Mouse (Mus musculus): ENCODE results near the gene Tecpr2. TPM values are rescaled to one million over a fixed set of nuclear protein-coding genes. Genes with fewer than 3 reads are reported as not detected.

Tecpr2 gene
- polyA plus RNA-seq, 1 experiment from 2014 or later: 5.7 TPM

DNA sequence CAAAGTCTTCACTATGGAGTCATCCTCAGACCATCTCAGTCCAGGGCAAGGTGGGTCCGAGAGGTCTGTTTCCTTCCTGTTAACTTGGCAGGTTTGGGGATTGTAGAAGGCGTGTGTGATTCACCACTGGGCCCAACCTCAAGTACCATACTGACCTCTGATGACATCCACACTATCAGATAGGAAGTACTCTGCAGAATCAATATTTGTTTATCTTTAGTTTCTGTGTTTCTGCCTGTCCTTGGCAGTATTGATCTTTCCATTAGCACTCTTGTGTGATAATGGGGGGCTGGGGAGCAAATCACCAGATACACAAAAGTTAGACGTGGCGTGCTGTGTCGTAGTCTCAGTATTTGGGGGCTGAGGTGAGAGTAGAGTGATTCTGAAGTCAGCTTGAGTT, 17.8 kb upstream of the Tecpr2 start:
- 94% methylated on average over 5 of the region's 5 CpGs for WGBS
- H3K27me3 ChIP-seq: no peaks in the 10 kb centered on the region
- no peak overlapping the region for H3K4me2 ChIP-seq (replicated peaks)
- no peak overlapping the region for H3K27ac ChIP-seq
- no peak overlapping the region for H3K9ac ChIP-seq
- no peaks in the 10 kb centered on the region for H3K9me3 ChIP-seq
- no peaks in the 10 kb centered on the region for H3K4me1 ChIP-seq
- peaks cover 93% of the 10 kb centered on the region for H3K36me3 ChIP-seq
- ATAC-seq (ENCODE audit: insufficient number of reproducible peaks, insufficient read depth, low FRiP score, low TSS enrichment): no peak
- no peak overlapping the region for H3K4me3 ChIP-seq

GRCm38 (mm10) chr12:110875351-110875750, 13.7 kb upstream of the Tecpr2 start:
- H3K9ac ChIP-seq: no peak overlapping the region
- H3K27ac ChIP-seq: no peak overlapping the region
- WGBS: 89% methylated on average over 2 of the region's 2 CpGs
- H3K9me3 ChIP-seq: no peaks in the 10 kb centered on the region
- H3K4me3 ChIP-seq: no peak overlapping the region
- H3K4me2 ChIP-seq (replicated peaks): no peak overlapping the region
- no peaks in the 10 kb centered on the region for H3K4me1 ChIP-seq
- peaks cover 86% of the 10 kb centered on the region for H3K36me3 ChIP-seq
- no peak for ATAC-seq (ENCODE audit: insufficient number of reproducible peaks, insufficient read depth, low FRiP score, low TSS enrichment)
- no peaks in the 10 kb centered on the region for H3K27me3 ChIP-seq

- no peak overlapping the region for H3K4me3 ChIP-seq
- H3K9me3 ChIP-seq: no peaks in the 10 kb centered on the region
- H3K27ac ChIP-seq: no peak overlapping the region
- H3K4me1 ChIP-seq: no peaks in the 10 kb centered on the region
- no peak overlapping the region for H3K4me2 ChIP-seq (replicated peaks)
- no peak overlapping the region for H3K9ac ChIP-seq
- H3K36me3 ChIP-seq: peaks cover 53% of the 10 kb centered on the region
- no peak for ATAC-seq (ENCODE audit: insufficient number of reproducible peaks, insufficient read depth, low FRiP score, low TSS enrichment)
- no peaks in the 10 kb centered on the region for H3K27me3 ChIP-seq
- 87% methylated on average over 7 of the region's 7 CpGs for WGBS
Observed at GRCm38 (mm10) chr12:110882291-110882690, 6.8 kb upstream of the Tecpr2 start.

DNA sequence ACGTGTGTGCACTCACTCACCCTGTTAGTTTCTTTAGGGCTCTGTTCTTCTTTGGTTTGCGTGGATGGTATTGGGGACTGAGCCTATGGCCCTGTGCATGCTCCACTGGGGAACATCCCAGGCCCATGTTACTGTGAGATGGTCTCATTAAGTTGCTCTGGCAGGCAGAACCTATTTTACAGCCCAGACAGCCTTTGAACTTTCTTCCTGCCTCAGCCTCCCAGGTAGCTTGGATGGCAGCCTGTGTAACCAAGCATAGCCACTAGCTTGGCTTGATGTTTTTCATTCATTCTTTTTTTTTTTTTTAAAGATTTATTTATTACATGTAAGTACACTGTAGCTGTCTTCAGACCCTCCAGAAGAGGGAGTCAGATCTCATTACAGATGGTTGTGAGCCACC, 3.8 kb upstream of the Tecpr2 start:
- Histone ChIP-seq H3K36me3 (peaks cover 31% of the 10 kb centered on the region), H3K27ac (no peak overlapping the region), H3K4me2 (replicated peaks) (no peak overlapping the region), H3K4me3 (no peak overlapping the region), H3K27me3 (no peaks in the 10 kb centered on the region), H3K4me1 (peaks cover 15% of the 10 kb centered on the region; the same call in 1 of the 2 replicates), H3K9me3 (no peaks in the 10 kb centered on the region), H3K9ac (no peak overlapping the region)
- no peak for ATAC-seq (ENCODE audit: insufficient number of reproducible peaks, insufficient read depth, low FRiP score, low TSS enrichment)
- 91% methylated on average over 2 of the region's 2 CpGs for WGBS

- no peak overlapping the region for H3K27ac ChIP-seq
Observed at GRCm38 (mm10) chr12:110888106-110888505, 958 bp upstream of the Tecpr2 start.

DNA sequence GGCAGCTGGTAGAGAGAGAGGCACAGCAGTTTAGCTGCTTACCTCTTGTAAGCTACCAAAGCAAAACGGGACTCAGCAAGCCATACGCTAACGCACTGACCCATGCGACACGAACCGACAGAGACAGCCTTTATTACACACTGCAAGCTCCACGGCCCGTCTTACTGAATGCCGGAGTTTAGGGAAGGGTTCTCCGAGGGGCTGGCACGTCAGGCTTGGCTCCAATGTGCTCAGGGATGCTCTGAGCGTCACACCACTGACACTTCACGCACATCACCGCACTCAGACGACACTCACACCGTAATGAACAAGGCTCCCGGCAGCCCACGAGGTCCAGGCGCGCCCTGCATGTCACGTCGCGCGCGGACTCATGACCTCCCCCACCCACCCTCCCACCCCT, 458 bp upstream of the Tecpr2 start:
- peak overlapping the region; percentile 75 for H3K9ac ChIP-seq
- H3K36me3 ChIP-seq: peaks cover 4% of the 10 kb centered on the region; the same call in 1 of the 2 replicates
- no peaks in the 10 kb centered on the region for H3K27me3 ChIP-seq
- H3K27ac ChIP-seq: no peak overlapping the region
- ATAC-seq (ENCODE audit: insufficient number of reproducible peaks, insufficient read depth, low FRiP score, low TSS enrichment): peak; percentile 19
- WGBS: under 1% methylated on average over 25 of the region's 25 CpGs
- peak overlapping the region; percentile 92 for H3K4me2 ChIP-seq (replicated peaks)
- H3K4me3 ChIP-seq: peak overlapping the region; percentile 73
- H3K4me1 ChIP-seq: peaks cover 17% of the 10 kb centered on the region; the same call in 1 of the 2 replicates
- H3K9me3 ChIP-seq: no peaks in the 10 kb centered on the region

More at GRCm38 (mm10) chr12:110888106-110888505, 958 bp upstream of the Tecpr2 start:
- Histone ChIP-seq H3K4me2 (replicated peaks) (peak overlapping the region; percentile 92), H3K27me3 (no peaks in the 10 kb centered on the region), H3K9ac (peak overlapping the region; percentile 75), H3K9me3 (no peaks in the 10 kb centered on the region), H3K36me3 (peaks cover 8% of the 10 kb centered on the region), H3K4me1 (peaks cover 17% of the 10 kb centered on the region; the same call in 1 of the 2 replicates), H3K4me3 (peak overlapping the region; percentile 73)
- 47% methylated on average over 12 of the region's 12 CpGs for WGBS
- no peak for ATAC-seq (ENCODE audit: insufficient number of reproducible peaks, insufficient read depth, low FRiP score, low TSS enrichment)

DNA sequence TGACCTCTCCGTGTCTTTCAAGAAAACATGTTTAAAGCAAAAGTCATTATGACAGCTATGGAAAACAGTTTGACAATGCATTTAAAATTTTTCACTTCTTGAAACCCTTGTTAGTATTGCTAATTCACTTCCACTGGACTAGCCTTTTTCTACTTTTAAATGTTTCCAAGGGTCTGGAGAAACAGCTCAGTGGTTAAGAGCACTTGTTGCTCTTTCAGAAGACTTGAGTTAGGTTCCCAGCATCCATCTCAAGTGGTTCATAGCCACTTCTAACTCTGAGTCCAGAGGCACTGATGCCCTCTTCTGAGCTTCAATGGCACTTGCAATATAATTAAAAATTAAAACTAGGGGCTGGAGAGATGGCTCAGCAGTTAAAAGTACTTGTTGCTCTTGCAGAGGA, 2.8 kb downstream of the Tecpr2 start:
- no peak for ATAC-seq (ENCODE audit: insufficient number of reproducible peaks, insufficient read depth, low FRiP score, low TSS enrichment)
- Histone ChIP-seq H3K27ac (no peak overlapping the region), H3K27me3 (no peaks in the 10 kb centered on the region), H3K36me3 (no peaks in the 10 kb centered on the region), H3K4me1 (peaks cover 21% of the 10 kb centered on the region; the same call in 1 of the 2 replicates), H3K4me2 (replicated peaks) (no peak overlapping the region), H3K9me3 (no peaks in the 10 kb centered on the region), H3K4me3 (no peak overlapping the region), H3K9ac (no peak overlapping the region)
- WGBS: 89% methylated on average over 1 of the region's 1 CpGs

- Histone ChIP-seq H3K9me3 (no peaks in the 10 kb centered on the region), H3K9ac (no peak overlapping the region), H3K36me3 (no peaks in the 10 kb centered on the region), H3K27me3 (no peaks in the 10 kb centered on the region), H3K4me3 (no peak overlapping the region), H3K27ac (no peak overlapping the region), H3K4me1 (no peaks in the 10 kb centered on the region), H3K4me2 (replicated peaks) (no peak overlapping the region)
- no peak for ATAC-seq (ENCODE audit: insufficient number of reproducible peaks, insufficient read depth, low FRiP score, low TSS enrichment)
- WGBS: 80% methylated on average over 4 of the region's 4 CpGs
Observed at GRCm38 (mm10) chr12:110902106-110902505, 13.0 kb downstream of the Tecpr2 start.

GRCm38 (mm10) chr12:110903536-110903935, 14.5 kb downstream of the Tecpr2 start:
- H3K9me3 ChIP-seq: no peaks in the 10 kb centered on the region
- H3K36me3 ChIP-seq: no peaks in the 10 kb centered on the region
- no peak for ATAC-seq (ENCODE audit: insufficient number of reproducible peaks, insufficient read depth, low FRiP score, low TSS enrichment)
- 92% methylated on average over 2 of the region's 2 CpGs for WGBS
- H3K27me3 ChIP-seq: no peaks in the 10 kb centered on the region
- H3K27ac ChIP-seq: no peak overlapping the region
- H3K4me3 ChIP-seq: no peak overlapping the region
- no peak overlapping the region for H3K4me2 ChIP-seq (replicated peaks)
- no peak overlapping the region for H3K9ac ChIP-seq
- no peaks in the 10 kb centered on the region for H3K4me1 ChIP-seq

DNA sequence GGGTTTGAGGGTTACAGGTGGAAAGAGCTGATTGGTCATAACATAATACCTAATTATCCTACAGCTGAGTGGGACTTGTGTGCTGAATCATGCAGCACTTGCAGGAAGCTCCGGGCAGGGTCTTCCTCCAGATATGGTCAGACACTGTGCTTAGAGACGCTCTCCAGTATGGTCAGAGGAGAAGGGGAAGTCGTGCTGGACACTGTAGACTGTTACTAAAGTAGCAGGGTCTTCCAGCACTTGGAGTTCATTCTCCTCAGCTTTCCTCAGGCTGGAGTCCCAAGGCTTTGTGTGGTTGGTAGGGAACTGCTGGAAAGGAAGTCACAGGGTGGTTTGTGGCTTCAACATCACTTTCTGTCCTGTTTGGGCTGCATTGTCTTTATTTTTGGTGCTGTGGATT, 18.8 kb downstream of the Tecpr2 start:
- ATAC-seq (ENCODE audit: insufficient number of reproducible peaks, insufficient read depth, low FRiP score, low TSS enrichment): no peak
- no peaks in the 10 kb centered on the region for H3K27me3 ChIP-seq
- H3K36me3 ChIP-seq: 0 out of 2 replicates have a peak, but pooled peaks cover 2% of the 10 kb centered on the region
- H3K4me2 ChIP-seq (replicated peaks): no peak overlapping the region
- 73% methylated on average over 3 of the region's 3 CpGs for WGBS
- no peak overlapping the region for H3K27ac ChIP-seq
- no peak overlapping the region for H3K4me3 ChIP-seq
- H3K9me3 ChIP-seq: no peaks in the 10 kb centered on the region
- H3K9ac ChIP-seq: no peak overlapping the region
- no peaks in the 10 kb centered on the region for H3K4me1 ChIP-seq

DNA sequence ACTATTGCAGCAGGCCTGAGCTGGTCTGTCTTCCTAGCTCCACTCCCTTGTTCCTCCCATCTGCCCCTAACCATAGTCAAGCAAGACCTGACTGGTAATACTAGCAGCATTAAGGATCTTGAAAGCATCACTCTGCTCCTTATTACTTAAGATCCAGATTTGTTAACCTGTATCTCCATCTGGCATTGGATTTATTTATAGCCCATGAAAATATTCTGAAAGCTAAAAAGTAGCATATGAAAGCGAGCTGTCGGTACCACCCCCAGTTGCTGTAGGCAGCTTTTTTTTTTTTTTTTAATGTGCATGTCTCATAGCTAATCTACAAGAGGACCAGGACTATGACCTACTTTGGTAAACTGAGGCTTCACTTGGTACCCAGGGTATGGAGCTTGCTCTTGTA, 20.9 kb downstream of the Tecpr2 start:
- H3K27ac ChIP-seq: no peak overlapping the region
- H3K36me3 ChIP-seq: peaks cover 2% of the 10 kb centered on the region; the same call in 1 of the 2 replicates
- H3K4me2 ChIP-seq (replicated peaks): no peak overlapping the region
- H3K9ac ChIP-seq: no peak overlapping the region
- H3K9me3 ChIP-seq: no peaks in the 10 kb centered on the region
- WGBS: 94% methylated on average over 2 of the region's 2 CpGs
- no peak for ATAC-seq (ENCODE audit: insufficient number of reproducible peaks, insufficient read depth, low FRiP score, low TSS enrichment)
- no peaks in the 10 kb centered on the region for H3K4me1 ChIP-seq
- no peaks in the 10 kb centered on the region for H3K27me3 ChIP-seq
- H3K4me3 ChIP-seq: no peak overlapping the region

DNA sequence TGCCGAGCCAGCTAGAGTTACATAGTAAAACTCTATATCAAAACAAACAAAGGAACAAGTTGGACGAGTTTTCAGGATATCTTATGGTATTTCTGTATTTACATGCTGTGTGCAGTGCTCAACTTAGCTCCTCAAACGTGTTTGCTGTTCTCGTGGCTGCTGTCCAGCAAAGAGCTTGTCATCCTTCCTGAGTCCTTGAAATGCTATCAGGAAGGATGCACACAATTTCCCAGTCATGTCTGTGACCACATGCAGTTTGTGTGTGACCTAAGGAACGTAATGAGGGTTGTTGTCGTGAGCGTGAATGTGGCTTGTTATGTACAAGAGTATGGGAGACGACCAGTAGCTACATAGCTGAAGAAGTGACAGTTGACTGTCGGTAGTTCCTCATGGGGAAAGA, 26.7 kb downstream of the Tecpr2 start:
- no peaks in the 10 kb centered on the region for H3K9me3 ChIP-seq
- H3K36me3 ChIP-seq: peaks cover 29% of the 10 kb centered on the region
- H3K27me3 ChIP-seq: no peaks in the 10 kb centered on the region
- no peak overlapping the region for H3K4me3 ChIP-seq
- H3K9ac ChIP-seq: no peak overlapping the region
- H3K4me1 ChIP-seq: no peaks in the 10 kb centered on the region
- no peak overlapping the region for H3K27ac ChIP-seq
- 85% methylated on average over 9 of the region's 9 CpGs for WGBS
- no peak for ATAC-seq (ENCODE audit: insufficient number of reproducible peaks, insufficient read depth, low FRiP score, low TSS enrichment)
- no peak overlapping the region for H3K4me2 ChIP-seq (replicated peaks)

DNA sequence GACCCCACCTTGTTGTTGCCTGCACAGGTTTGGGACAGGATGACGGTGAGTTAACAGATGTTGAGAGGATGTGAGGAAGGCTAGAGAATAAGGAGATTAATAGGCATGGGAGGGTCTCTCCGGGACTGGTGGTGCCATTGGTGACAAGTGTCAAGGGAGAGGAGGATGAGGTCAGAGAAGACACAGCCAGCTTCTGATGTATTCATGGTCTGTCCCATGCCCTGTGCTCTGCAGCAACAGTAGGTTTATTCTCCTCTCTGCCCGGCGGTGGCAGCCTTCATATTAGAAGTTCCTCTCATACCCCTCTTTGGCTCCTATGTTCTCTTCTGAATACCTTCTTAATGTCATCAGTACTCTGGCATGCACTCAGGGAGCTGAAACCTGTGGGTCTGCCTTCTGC, 31.2 kb downstream of the Tecpr2 start:
- Histone ChIP-seq H3K4me2 (replicated peaks) (no peak overlapping the region), H3K36me3 (peaks cover 24% of the 10 kb centered on the region), H3K4me1 (no peaks in the 10 kb centered on the region), H3K9ac (no peak overlapping the region), H3K4me3 (no peak overlapping the region), H3K9me3 (no peaks in the 10 kb centered on the region), H3K27me3 (no peaks in the 10 kb centered on the region), H3K27ac (no peak overlapping the region)
- ATAC-seq (ENCODE audit: insufficient number of reproducible peaks, insufficient read depth, low FRiP score, low TSS enrichment): no peak
- WGBS: 94% methylated on average over 4 of the region's 4 CpGs
